Mouse (Mus musculus) left cerebral cortex, postnatal 4 days (tissue): Measurements from ENCODE around the gene Sez6l. TPM values are rescaled to one million over a fixed set of nuclear protein-coding genes. Genes with fewer than 3 reads are reported as not detected.
A peak's percentile ranks its signal among the peaks of the same experiment; 100 is the strongest.

Source experiments
- DNase-seq: peaks from one replicate; pipeline ENCODE4 v3.0.0-alpha.2; 2022
- intact Hi-C: fragments of 180-260 bp; cut with DNase I; formaldehyde crosslinking; loops from one replicate; pipeline ENCODE4 v1.15.1; 2025
- total RNA-seq, 2 experiments: library from RNA; stranded (reverse); gene quantifications; 2 replicates each; pipeline ENCODE4 v1.2.3; 2021

The Sez6l gene
- total RNA-seq: 100 to 1,000 TPM; 130 to 156 TPM

GRCm38 (mm10) chr5:112576993-112577670 is at the start of gene Sez6l:
Gene Sez6l, minus strand, starts transcription at chr5:112577185.
- DNase-seq: peak; percentile 91
- intact Hi-C loops: loop anchor here (5.0 to 10.0 kb wide), 4 partner anchors 85 to 478 kb away; no protein-coding TSS in a partner anchor

- no peak for DNase-seq
- intact Hi-C loops: no loop called here
These were observed 48.7 kb upstream of the Sez6l start for GRCm38 (mm10) chr5:112625555-112626160.

GRCm38 (mm10) chr5:112622946-112623345 is 46.0 kb upstream of the Sez6l start:
- no peak for DNase-seq
- intact Hi-C loops: no loop called here

GRCm38 (mm10) chr5:112620256-112620655 is 43.3 kb upstream of the Sez6l start:
- intact Hi-C loops: no loop called here
- no peak for DNase-seq

- intact Hi-C loops: no loop called here
- DNase-seq: no peak
These were observed 42.4 kb upstream of the Sez6l start for GRCm38 (mm10) chr5:112619344-112619743.

- peak; percentile 78 for DNase-seq
These were observed 40.7 kb upstream of the Sez6l start for GRCm38 (mm10) chr5:112617602-112618247.

GRCm38 (mm10) chr5:112615946-112616617 is 39.1 kb upstream of the Sez6l start:
- no peak for DNase-seq
- intact Hi-C loops: no loop called here

More at GRCm38 (mm10) chr5:112617602-112618247, 40.7 kb upstream of the Sez6l start:
- intact Hi-C loops: no loop called here

- intact Hi-C loops: no loop called here
- DNase-seq: no peak
These were observed 31.0 kb upstream of the Sez6l start for GRCm38 (mm10) chr5:112607867-112608516.

GRCm38 (mm10) chr5:112607119-112607518 is 30.1 kb upstream of the Sez6l start:
- DNase-seq: no peak
- intact Hi-C loops: no loop called here

GRCm38 (mm10) chr5:112605371-112605770 is 28.4 kb upstream of the Sez6l start:
- intact Hi-C loops: no loop called here
- no peak for DNase-seq

GRCm38 (mm10) chr5:112604251-112604650 is 27.3 kb upstream of the Sez6l start:
- intact Hi-C loops: no loop called here
- DNase-seq: no peak

GRCm38 (mm10) chr5:112603594-112603993 is 26.6 kb upstream of the Sez6l start:
- intact Hi-C loops: no loop called here
- peak; percentile 68 for DNase-seq

GRCm38 (mm10) chr5:112600309-112600939 is 23.4 kb upstream of the Sez6l start:
- intact Hi-C loops: no loop called here
- DNase-seq: peak; percentile 96

- no peak for DNase-seq
- intact Hi-C loops: no loop called here
These were observed 22.7 kb upstream of the Sez6l start for GRCm38 (mm10) chr5:112599538-112600308.

- intact Hi-C loops: no loop called here
- peak; percentile 97 for DNase-seq
These were observed 20.9 kb upstream of the Sez6l start for GRCm38 (mm10) chr5:112597876-112598275.

- DNase-seq: no peak
- intact Hi-C loops: no loop called here
These were observed 20.3 kb upstream of the Sez6l start for GRCm38 (mm10) chr5:112597307-112597706.

- no peak for DNase-seq
- intact Hi-C loops: no loop called here
These were observed 19.7 kb upstream of the Sez6l start for GRCm38 (mm10) chr5:112596729-112597128.

- DNase-seq: no peak
- intact Hi-C loops: no loop called here
These were observed 19.0 kb upstream of the Sez6l start for GRCm38 (mm10) chr5:112595701-112596632.
